Mouse (Mus musculus) liver, embryonic 15.5 days (tissue): ENCODE results near the gene Zkscan3. TPM values are rescaled to one million over a fixed set of nuclear protein-coding genes. Genes with fewer than 3 reads are reported as not detected.

ENCODE experiments used
- microRNA counts: library from miRNA; unstranded; fragments of <30 nt; microRNA quantifications from one replicate; lab custom pipeline; 2016
- microRNA-seq: library from miRNA; unstranded; fragments of <30 nt; microRNA quantifications from one replicate; pipeline ENCODE4, GENCODE M21; 2016
- polyA plus RNA-seq: library from polyadenylated mRNA; unstranded; fragments of >200 nt; fragmentation: Nextera tagmentation; extraction: Ambion mirVana; gene quantifications from 2 replicates; pipeline ENCODE4 v1.2.1, GENCODE M21; 2015

Zkscan3 gene
- polyA plus RNA-seq, 1 experiment from 2014 or later, result 28.9 TPM

MicroRNAs encoded within 50 kb of the gene (microRNA counts, 519-probe panel; counts per million panel counts)
- 3,771 counts per million, percentile 77 among the panel's probes with 10 or more counts for microRNA mmu-miR-1896 (lab: Ali Mortazavi, UCI)

Small RNAs within 50 kb of the gene (microRNA-seq; reads per million reads assigned to microRNA genes)
- not detected for gene Mir1896
- gene Mir6942, result not detected

Other genes starting within 250 kb of the Zkscan3 start
- 59.3 and 65.7 TPM in 2 replicates for gene Trim27, start 223.3 kb downstream of the Zkscan3 start, polyA plus RNA-seq
- gene Gpx5, start 110.0 kb downstream of the Zkscan3 start, polyA plus RNA-seq, result not detected in 2 replicates
- not detected in 2 replicates for gene Gpx6, start 90.6 kb downstream of the Zkscan3 start, polyA plus RNA-seq
- gene Olfr1367, start 55.8 kb downstream of the Zkscan3 start, polyA plus RNA-seq, result not detected in 2 replicates
- 3.0 and 3.1 TPM in 2 replicates for gene Zscan12, start 39.9 kb downstream of the Zkscan3 start, polyA plus RNA-seq
- 1.0 and 1.2 TPM in 2 replicates for gene Pgbd1, start 38.3 kb upstream of the Zkscan3 start, polyA plus RNA-seq
- 9.6 and 11.0 TPM in 2 replicates for gene Zscan26, start 51.0 kb upstream of the Zkscan3 start, polyA plus RNA-seq
- gene Nkapl, start 65.8 kb upstream of the Zkscan3 start, polyA plus RNA-seq, result 0.66 and 0.94 TPM in 2 replicates
- gene Zkscan4, start 76.2 kb upstream of the Zkscan3 start, polyA plus RNA-seq, result 0.31 and 0.38 TPM in 2 replicates
- not detected in 2 replicates for gene Gm10065, start 76.7 kb upstream of the Zkscan3 start, polyA plus RNA-seq
- gene AK157302, start 92.5 kb upstream of the Zkscan3 start, polyA plus RNA-seq, result 0.59 and 0.71 TPM in 2 replicates
- gene Gm11273, start 98.7 kb upstream of the Zkscan3 start, polyA plus RNA-seq, result 4.8 and 7.3 TPM in 2 replicates
- 1.1 and 1.2 TPM in 2 replicates for gene Zkscan8, start 128.4 kb upstream of the Zkscan3 start, polyA plus RNA-seq
- gene Olfr1366, start 140.1 kb upstream of the Zkscan3 start, polyA plus RNA-seq, result not detected in 2 replicates
- not detected in 2 replicates for gene Olfr1535, start 157.1 kb upstream of the Zkscan3 start, polyA plus RNA-seq
- gene Olfr1364, start 179.0 kb upstream of the Zkscan3 start, polyA plus RNA-seq, result not detected in 2 replicates
- gene Olfr1362, start 211.3 kb upstream of the Zkscan3 start, polyA plus RNA-seq, result not detected in 2 replicates
- gene Olfr11, start 239.8 kb upstream of the Zkscan3 start, polyA plus RNA-seq, result not detected in 2 replicates